Mouse (Mus musculus) heart, postnatal 14 days (tissue): ENCODE measurements around the gene Gdpd5. TPM values are rescaled to one million over a fixed set of nuclear protein-coding genes. Genes with fewer than 3 reads are reported as not detected.
A peak's percentile ranks its signal among the peaks of the same experiment; 100 is the strongest.

Experiments used
- DNase-seq, 2 experiments: peaks; one replicate each; pipeline ENCODE4 v3.0.0; 2021 to 2022
- intact Hi-C: fragments of 180-260 bp; cut with DNase I; formaldehyde crosslinking; loops from one replicate; pipeline ENCODE4 v1.15.1; 2025
- long read RNA-seq, 2 experiments: library from polyadenylated mRNA; stranded (forward); transcript quantifications; one replicate each; pipeline ENCODE4 v2.0.0; 2021
- total RNA-seq, 2 experiments: library from RNA; stranded (reverse); gene quantifications; 2 replicates each; pipeline ENCODE4 v1.2.3; 2021

The Gdpd5 gene
- total RNA-seq: 10 to 100 TPM; 32.8 to 33.0 TPM
- long read RNA-seq, experiment 1, full-length matches to known transcripts: 18 of 31 reads
- long read RNA-seq, experiment 1, partial matches to known transcripts: 4 of 31 reads
- long read RNA-seq, experiment 1, other reads (novel, unspliced or antisense): 9 of 31 reads
- long read RNA-seq, experiment 2, full-length matches to known transcripts: 25 of 52 reads
- long read RNA-seq, experiment 2, partial matches to known transcripts: 4 of 52 reads
- long read RNA-seq, experiment 2, other reads (novel, unspliced or antisense): 23 of 52 reads

GRCm38 (mm10) chr7:99381214-99382087 lies at the start of gene Gdpd5:
Gdpd5 (plus strand) TSS chr7:99381414.
- intact Hi-C loops: no loop called here
- peak; percentile 100 for DNase-seq

GRCm38 (mm10) chr7:99332774-99333480 lies 48.3 kb upstream of the Gdpd5 start:
- peak; percentile 90 to 95 for DNase-seq
- intact Hi-C loops: loop anchor here (1.0 to 5.0 kb wide), 3 partner anchors 18 to 119 kb away; no protein-coding TSS in a partner anchor

GRCm38 (mm10) chr7:99340736-99341135 lies 40.5 kb upstream of the Gdpd5 start:
- intact Hi-C loops: no loop called here
- DNase-seq: no peak

- intact Hi-C loops: no loop called here
- no peak for DNase-seq
Measured at GRCm38 (mm10) chr7:99343577-99343976, 37.6 kb upstream of the Gdpd5 start.

GRCm38 (mm10) chr7:99347268-99347667 lies 33.9 kb upstream of the Gdpd5 start:
- intact Hi-C loops: no loop called here

GRCm38 (mm10) chr7:99348883-99349282 lies 32.3 kb upstream of the Gdpd5 start:
- DNase-seq: no peak
- intact Hi-C loops: no loop called here

More at GRCm38 (mm10) chr7:99347268-99347667, 33.9 kb upstream of the Gdpd5 start:
- no peak for DNase-seq

GRCm38 (mm10) chr7:99349782-99350720 lies 31.2 kb upstream of the Gdpd5 start:
- intact Hi-C loops: loop anchor here (2.0 kb wide), 2 partner anchors 15 to 17 kb away; no protein-coding TSS in a partner anchor
- no peak for DNase-seq

- peak; percentile 48 to 64 for DNase-seq
- intact Hi-C loops: loop anchor here (2.0 kb wide), 2 partner anchors 14 to 18 kb away; no protein-coding TSS in a partner anchor
Measured at GRCm38 (mm10) chr7:99351104-99351801, 30.0 kb upstream of the Gdpd5 start.

- DNase-seq: peak; percentile 46 to 49
- intact Hi-C loops: loop anchor here (2.0 kb wide), 2 partner anchors 13 to 19 kb away; no protein-coding TSS in a partner anchor
Measured at GRCm38 (mm10) chr7:99351802-99352517, 29.3 kb upstream of the Gdpd5 start.

GRCm38 (mm10) chr7:99352526-99353400 lies 28.5 kb upstream of the Gdpd5 start, which contains the start of gene Serpinh1:
Serpinh1 (minus strand) TSS chr7:99353239.
- DNase-seq: peak; percentile 91 to 93
- intact Hi-C loops: no loop called here

GRCm38 (mm10) chr7:99355731-99356131 lies 25.5 kb upstream of the Gdpd5 start:
- intact Hi-C loops: no loop called here
- DNase-seq: peak; percentile 80 to 88

GRCm38 (mm10) chr7:99356244-99356930 lies 24.8 kb upstream of the Gdpd5 start:
- intact Hi-C loops: no loop called here
- DNase-seq: peak; percentile 65 to 81

- DNase-seq: peak; percentile 65 to 81
- intact Hi-C loops: no loop called here
Measured at GRCm38 (mm10) chr7:99357201-99357600, 24.0 kb upstream of the Gdpd5 start.

GRCm38 (mm10) chr7:99358371-99358770 lies 22.8 kb upstream of the Gdpd5 start:
- intact Hi-C loops: no loop called here
- DNase-seq: no peak

GRCm38 (mm10) chr7:99360021-99360802 lies 21.0 kb upstream of the Gdpd5 start:
- DNase-seq: peak; percentile 87 to 88
- intact Hi-C loops: no loop called here
